Mouse (Mus musculus): ENCODE results near the gene Spata25.

Spata25 gene

DNA sequence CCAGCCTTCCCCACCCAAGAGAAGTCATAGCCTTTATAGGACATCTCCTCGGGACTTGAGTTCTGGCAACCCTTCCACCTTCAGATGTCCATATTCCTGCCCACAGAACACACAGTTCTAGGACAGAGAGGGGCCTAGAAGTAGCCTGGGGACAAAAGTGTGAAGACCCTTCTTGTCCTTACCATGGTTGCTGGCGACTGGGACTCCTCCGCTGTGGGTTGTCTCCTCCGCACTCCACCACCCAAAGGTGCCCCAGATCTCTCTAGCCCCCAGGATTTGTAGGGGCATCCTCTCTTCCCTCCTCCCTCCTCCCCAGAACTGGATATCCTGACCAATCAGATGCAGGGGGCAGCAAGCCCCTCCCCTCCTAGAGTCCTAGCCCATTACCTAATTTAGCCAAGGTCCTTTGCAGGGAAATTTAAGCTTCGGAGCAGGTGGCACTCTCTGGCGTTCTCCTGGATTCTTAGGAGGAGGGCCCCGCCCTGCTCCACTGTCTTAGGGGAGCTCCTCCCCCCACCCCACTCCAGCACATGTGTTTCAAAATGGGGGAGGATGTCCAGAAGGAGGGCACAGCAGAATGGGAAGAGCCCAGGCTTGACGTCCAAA lies 48.8 kb downstream of the Spata25 start, which contains the start of gene Tnnc2:
Tnnc2 (minus strand) TSS at position 487 of the 606 bp plus-strand sequence.
- no peak for DNase-seq

DNA sequence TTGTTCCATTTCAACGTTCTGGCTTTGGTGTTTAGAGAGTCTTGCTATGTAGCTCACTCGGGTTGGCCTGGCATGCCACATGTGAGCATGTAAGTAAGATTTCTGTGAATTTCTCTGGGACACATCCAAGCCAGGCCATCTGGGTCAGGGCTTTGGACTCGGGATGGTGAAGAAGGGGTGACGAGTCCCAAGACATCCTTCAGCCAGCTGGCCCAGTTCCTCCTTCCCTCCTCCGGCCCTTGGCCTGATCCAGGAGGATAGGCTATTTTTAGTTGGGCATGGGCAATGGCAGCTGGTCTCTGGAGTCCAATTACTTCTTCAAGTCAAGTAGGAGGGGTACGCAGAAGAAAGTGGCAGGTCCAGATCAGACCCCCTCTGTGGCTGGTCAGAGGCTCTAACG lies 49.5 kb downstream of the Spata25 start:
- no peak for DNase-seq

DNA sequence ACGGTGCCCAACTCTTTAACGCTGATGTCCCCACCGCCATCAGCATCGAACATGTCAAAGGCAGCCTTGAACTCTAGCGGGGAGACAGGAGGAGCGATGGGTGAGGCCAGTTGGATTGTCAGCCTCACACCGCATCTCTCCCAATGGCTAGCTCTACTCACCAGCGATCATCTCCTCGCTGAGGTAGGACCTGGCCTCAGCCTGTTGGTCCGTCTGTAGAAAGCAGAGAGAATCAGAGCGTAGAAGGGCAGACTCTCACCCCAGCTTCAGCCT lies 50.4 kb downstream of the Spata25 start:
- DNase-seq: no peak

DNA sequence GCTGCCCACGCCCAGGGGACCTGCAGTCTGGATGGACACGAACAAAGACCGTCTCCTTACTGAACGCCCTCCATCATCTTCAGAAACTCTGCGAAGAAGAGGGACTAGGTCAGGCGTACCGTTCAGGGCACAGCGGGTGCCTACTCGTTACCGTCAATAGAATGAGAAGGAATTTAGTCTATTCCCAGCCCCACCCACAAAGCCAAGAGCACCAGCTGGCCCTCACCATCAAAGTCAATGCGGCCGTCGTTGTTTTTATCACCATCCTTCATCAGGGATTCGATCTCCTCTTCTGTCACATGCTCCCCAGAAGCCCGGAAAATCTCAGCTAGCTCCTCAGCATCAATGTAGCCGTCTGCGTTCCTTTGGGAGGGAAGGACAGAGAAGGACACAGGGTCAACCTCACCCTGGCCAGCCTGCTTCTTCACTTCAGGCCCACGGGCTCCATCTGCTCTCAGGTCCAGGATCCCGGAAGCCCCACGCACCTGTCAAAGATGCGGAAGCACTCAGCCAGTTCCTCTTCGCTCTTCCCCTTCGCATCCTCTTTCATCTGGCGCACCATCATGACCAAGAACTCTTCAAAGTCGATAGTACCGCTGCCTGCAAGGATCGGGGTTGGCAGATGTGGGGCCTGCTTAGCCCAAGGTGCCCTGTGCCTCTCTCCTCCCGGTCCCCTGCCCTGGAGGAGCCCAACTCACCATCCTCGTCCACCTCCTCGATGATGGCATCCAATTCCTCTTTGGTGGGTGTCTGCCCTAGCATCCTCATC lies 50.9 kb downstream of the Spata25 start:
- DNase-seq: no peak

DNA sequence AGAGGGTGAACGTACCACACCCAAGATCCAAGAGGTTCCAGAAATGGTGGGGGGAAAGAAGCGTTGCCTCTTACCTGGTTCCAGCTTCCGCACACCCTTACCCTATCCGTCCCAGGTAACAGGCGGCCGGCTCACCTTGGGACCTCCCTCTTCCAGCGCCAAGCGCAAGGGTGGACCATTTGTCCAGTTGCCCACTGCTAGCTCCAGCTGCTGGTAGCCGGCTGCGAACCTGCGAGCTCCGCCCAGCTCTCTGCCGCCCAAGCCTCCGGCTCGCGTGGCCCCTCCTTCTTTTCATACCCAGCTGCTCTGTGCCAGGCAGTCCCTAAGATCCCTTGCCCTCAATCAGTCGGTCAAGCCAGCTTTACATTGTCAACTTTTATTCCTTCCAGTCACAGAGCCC lies 51.5 kb downstream of the Spata25 start:
- no peak for DNase-seq

Data from thymus, postnatal 36 days (tissue).